Mouse (Mus musculus) kidney, embryonic 14.5 days (tissue): ENCODE results near the gene Myo7a. TPM values are rescaled to one million over a fixed set of nuclear protein-coding genes. Genes with fewer than 3 reads are reported as not detected.

Experiments used
- ATAC-seq: fragments of 200-750 bp; cut with Nextera tagmentation; 2 replicates; pipeline ENCODE4 v1.8.0; 2017; ENCODE audit warnings: moderate number of reproducible peaks, mild to moderate bottlenecking, moderate TSS enrichment, moderate library complexity; ENCODE audit not compliant: low FRiP score, low TSS enrichment
- H3K27ac ChIP-seq: fragments of 300-500 bp; sonication (generic); 2 replicates; pipeline ENCODE4 v1.5.1; 2014; ENCODE audit warnings: low read depth, mild to moderate bottlenecking, low read length, moderate library complexity, mixed read lengths
- H3K27me3 ChIP-seq: fragments of 300-500 bp; sonication (generic); 2 replicates; pipeline ENCODE4 v1.6.1; 2014; ENCODE audit warnings: mild to moderate bottlenecking, low read length; ENCODE audit not compliant: control insufficient read depth, insufficient read depth
- H3K36me3 ChIP-seq: fragments of 300-500 bp; sonication (generic); 2 replicates; pipeline ENCODE4 v1.6.1; 2014; ENCODE audit warnings: low read length, mixed read lengths; ENCODE audit not compliant: control insufficient read depth, insufficient read depth
- H3K4me1 ChIP-seq: fragments of 300-500 bp; sonication (generic); 2 replicates; pipeline ENCODE4 v1.6.1; 2014; ENCODE audit warnings: low read length, mixed read lengths; ENCODE audit not compliant: control insufficient read depth, insufficient read depth
- H3K4me2 ChIP-seq: fragments of 300-500 bp; sonication (generic); replicated peaks from 2 replicates; pipeline ENCODE4 v1.6.1; 2014; ENCODE audit warnings: low read depth, mild to moderate bottlenecking, low read length
- H3K4me3 ChIP-seq: fragments of 300-500 bp; sonication (generic); 2 replicates; pipeline ENCODE4 v1.5.1; 2014; ENCODE audit warnings: mild to moderate bottlenecking, low read length
- H3K9ac ChIP-seq: fragments of 300-500 bp; sonication (generic); 2 replicates; pipeline ENCODE4 v1.6.1; 2014; ENCODE audit warnings: low read depth, mild to moderate bottlenecking, low read length, moderate library complexity
- H3K9me3 ChIP-seq: fragments of 300-500 bp; sonication (generic); 2 replicates; pipeline ENCODE4 v1.6.1; 2016; ENCODE audit warnings: low read length; ENCODE audit not compliant: control insufficient read depth
- WGBS: fragments of 180-500 bp; shearing (Covaris S2); extraction: QIAGEN DNeasy Blood & Tissue Kit; methylation state at CpG from one replicate; pipeline ENCODE4 v1.1.7; 2014; 5-methylcytosine and 5-hydroxymethylcytosine counted together
- polyA plus RNA-seq: library from polyadenylated mRNA; unstranded; fragments of >200 nt; fragmentation: Nextera tagmentation; extraction: Ambion mirVana; gene quantifications from 2 replicates; pipeline ENCODE4 v1.2.1, GENCODE M21; 2014

Myo7a gene
- 7.9 and 15.4 TPM in 2 replicates for polyA plus RNA-seq

GRCm38 (mm10) chr7:98119179-98119960 is at the start of gene Myo7a:
Gene Myo7a (minus strand): TSS chr7:98119524.
- H3K4me1 ChIP-seq: no peaks in the 10 kb centered on the region
- H3K36me3 ChIP-seq: no peaks in the 10 kb centered on the region
- no peak within 1 kb of the TSS; the same call in 1 of the 2 replicates for H3K4me3 ChIP-seq
- no peaks in the 10 kb centered on the region for H3K9me3 ChIP-seq
- no peak within 1 kb of the TSS for H3K27ac ChIP-seq
- WGBS: 37% methylated on average over 9 of the region's 9 CpGs
- no peak within 1 kb of the TSS for H3K9ac ChIP-seq
- no peaks in the 10 kb centered on the region for H3K27me3 ChIP-seq
- ATAC-seq: peak; percentile 60
- H3K4me2 ChIP-seq: peak within 1 kb of the TSS; percentile 42; the same call in 1 of the 2 replicates

- Histone ChIP-seq H3K4me3 (no peak overlapping the region), H3K4me1 (peaks cover 13% of the 10 kb centered on the region), H3K36me3 (no peaks in the 10 kb centered on the region), H3K9ac (no peak overlapping the region), H3K27me3 (no peaks in the 10 kb centered on the region), H3K4me2 (no peak overlapping the region), H3K27ac (peak overlapping the region; percentile 83), H3K9me3 (no peaks in the 10 kb centered on the region)
- ATAC-seq: peak; percentile 63
- 50% methylated on average over 10 of the region's 10 CpGs for WGBS
Observed at GRCm38 (mm10) chr7:98164999-98165528, 45.7 kb upstream of the Myo7a start.

GRCm38 (mm10) chr7:98164382-98164998 is 45.2 kb upstream of the Myo7a start:
- H3K27ac ChIP-seq: peak overlapping the region; percentile 83; the same call in 1 of the 2 replicates
- H3K4me2 ChIP-seq: no peak overlapping the region
- H3K36me3 ChIP-seq: no peaks in the 10 kb centered on the region
- ATAC-seq: no peak
- no peaks in the 10 kb centered on the region for H3K9me3 ChIP-seq
- 74% methylated on average over 9 of the region's 9 CpGs for WGBS
- H3K4me3 ChIP-seq: no peak overlapping the region
- H3K4me1 ChIP-seq: peaks cover 18% of the 10 kb centered on the region
- no peak overlapping the region for H3K9ac ChIP-seq
- no peaks in the 10 kb centered on the region for H3K27me3 ChIP-seq

GRCm38 (mm10) chr7:98163700-98164099 is 44.4 kb upstream of the Myo7a start:
- WGBS: 41% methylated on average over 3 of the region's 3 CpGs
- no peak for ATAC-seq
- Histone ChIP-seq H3K9ac (no peak overlapping the region), H3K27me3 (no peaks in the 10 kb centered on the region), H3K36me3 (no peaks in the 10 kb centered on the region), H3K9me3 (no peaks in the 10 kb centered on the region), H3K4me1 (peaks cover 26% of the 10 kb centered on the region), H3K27ac (no peak overlapping the region; the same call in 1 of the 2 replicates), H3K4me3 (no peak overlapping the region), H3K4me2 (no peak overlapping the region)

- no peaks in the 10 kb centered on the region for H3K36me3 ChIP-seq
- H3K27me3 ChIP-seq: no peaks in the 10 kb centered on the region
- no peak overlapping the region for H3K4me3 ChIP-seq
- no peak overlapping the region for H3K9ac ChIP-seq
- 56% methylated on average over 6 of the region's 6 CpGs for WGBS
- H3K9me3 ChIP-seq: no peaks in the 10 kb centered on the region
- H3K4me1 ChIP-seq: peaks cover 26% of the 10 kb centered on the region
- ATAC-seq: no peak
- H3K27ac ChIP-seq: no peak overlapping the region
- H3K4me2 ChIP-seq: no peak overlapping the region
Observed at GRCm38 (mm10) chr7:98162239-98162638, 42.9 kb upstream of the Myo7a start.

GRCm38 (mm10) chr7:98160041-98160740 is 40.9 kb upstream of the Myo7a start:
- 36% methylated on average over 8 of the region's 8 CpGs for WGBS
- peaks cover 32% of the 10 kb centered on the region for H3K4me1 ChIP-seq
- no peaks in the 10 kb centered on the region for H3K36me3 ChIP-seq
- peak overlapping the region; percentile 77; the same call in 1 of the 2 replicates for H3K27ac ChIP-seq
- no peaks in the 10 kb centered on the region for H3K27me3 ChIP-seq
- no peak overlapping the region for H3K9ac ChIP-seq
- ATAC-seq: 0 out of 2 replicates have a peak, but pooled peaks have one; percentile 19
- no peak overlapping the region for H3K4me3 ChIP-seq
- H3K4me2 ChIP-seq: no peak overlapping the region
- no peaks in the 10 kb centered on the region for H3K9me3 ChIP-seq

- no peaks in the 10 kb centered on the region for H3K27me3 ChIP-seq
- H3K4me3 ChIP-seq: no peak overlapping the region
- H3K9me3 ChIP-seq: no peaks in the 10 kb centered on the region
- no peak overlapping the region for H3K4me2 ChIP-seq
- peak; percentile 69 for ATAC-seq
- H3K9ac ChIP-seq: no peak overlapping the region
- no peaks in the 10 kb centered on the region for H3K36me3 ChIP-seq
- peaks cover 32% of the 10 kb centered on the region for H3K4me1 ChIP-seq
- no peak overlapping the region; the same call in 1 of the 2 replicates for H3K27ac ChIP-seq
- 34% methylated on average over 8 of the region's 8 CpGs for WGBS
Observed at GRCm38 (mm10) chr7:98158481-98158880, 39.2 kb upstream of the Myo7a start.

- Histone ChIP-seq H3K9ac (no peak overlapping the region), H3K4me1 (peaks cover 36% of the 10 kb centered on the region), H3K4me3 (no peak overlapping the region), H3K9me3 (no peaks in the 10 kb centered on the region), H3K27ac (peak overlapping the region; percentile 43; the same call in 1 of the 2 replicates), H3K36me3 (no peaks in the 10 kb centered on the region), H3K27me3 (no peaks in the 10 kb centered on the region), H3K4me2 (no peak overlapping the region)
- no peak for ATAC-seq
- 69% methylated on average over 5 of the region's 5 CpGs for WGBS
Observed at GRCm38 (mm10) chr7:98157636-98158332, 38.5 kb upstream of the Myo7a start.
